Mouse (Mus musculus): ENCODE data around the gene Pparg. TPM values are rescaled to one million over a fixed set of nuclear protein-coding genes. Genes with fewer than 3 reads are reported as not detected.
A peak's percentile ranks its signal among the peaks of the same experiment; 100 is the strongest.

Gene Pparg
- total RNA-seq, 2 experiments from 2014 or later, result 8.7 to 13.8 TPM

- no peak for DNase-seq (ENCODE audit: low spot score in 2 of 2)
Measured at GRCm38 (mm10) chr6:115452501-115452900, 91.8 kb downstream of the Pparg start.

- DNase-seq (ENCODE audit: low spot score in 2 of 2), result peak in 1 of 2 experiments; percentile 62
Measured at GRCm38 (mm10) chr6:115462743-115463337, 102.1 kb downstream of the Pparg start.

- no peak for DNase-seq (ENCODE audit: low spot score in 2 of 2)
Measured at GRCm38 (mm10) chr6:115463338-115463737, 102.6 kb downstream of the Pparg start.

GRCm38 (mm10) chr6:115464661-115465060, 103.9 kb downstream of the Pparg start:
- DNase-seq (ENCODE audit: low spot score in 2 of 2), result no peak

- DNase-seq (ENCODE audit: low spot score in 2 of 2), result no peak
Measured at GRCm38 (mm10) chr6:115465463-115465862, 104.7 kb downstream of the Pparg start.

GRCm38 (mm10) chr6:115465876-115466275, 105.1 kb downstream of the Pparg start:
- DNase-seq (ENCODE audit: low spot score in 2 of 2), result no peak

- no peak for DNase-seq (ENCODE audit: low spot score in 2 of 2)
Measured at GRCm38 (mm10) chr6:115466601-115467000, 105.8 kb downstream of the Pparg start.

GRCm38 (mm10) chr6:115469666-115470581, 109.2 kb downstream of the Pparg start:
- DNase-seq (ENCODE audit: low spot score in 2 of 2), result no peak

GRCm38 (mm10) chr6:115471956-115472355, 111.2 kb downstream of the Pparg start:
- DNase-seq (ENCODE audit: low spot score in 2 of 2), result no peak

- no peak for DNase-seq (ENCODE audit: low spot score in 2 of 2)
Measured at GRCm38 (mm10) chr6:115477081-115477695, 116.4 kb downstream of the Pparg start.

- no peak for DNase-seq (ENCODE audit: low spot score in 2 of 2)
Measured at GRCm38 (mm10) chr6:115479963-115480321, 119.2 kb downstream of the Pparg start.

GRCm38 (mm10) chr6:115480322-115481017, 119.7 kb downstream of the Pparg start:
- no peak for DNase-seq (ENCODE audit: low spot score in 2 of 2)

- DNase-seq (ENCODE audit: low spot score in 2 of 2), result no peak
Measured at GRCm38 (mm10) chr6:115481018-115481354, 120.2 kb downstream of the Pparg start.

- no peak for DNase-seq (ENCODE audit: low spot score in 2 of 2)
Measured at GRCm38 (mm10) chr6:115481603-115482002, 120.9 kb downstream of the Pparg start.

GRCm38 (mm10) chr6:115485635-115486034, 124.9 kb downstream of the Pparg start:
- no peak for DNase-seq (ENCODE audit: low spot score in 2 of 2)

GRCm38 (mm10) chr6:115489831-115490230, 129.1 kb downstream of the Pparg start:
- DNase-seq (ENCODE audit: low spot score in 2 of 2), result no peak

- DNase-seq (ENCODE audit: low spot score in 2 of 2), result peak in 1 of 2 experiments; percentile 31
Measured at GRCm38 (mm10) chr6:115492952-115493613, 132.3 kb downstream of the Pparg start.

- DNase-seq (ENCODE audit: low spot score in 2 of 2), result no peak
Measured at GRCm38 (mm10) chr6:115493824-115494223, 133.1 kb downstream of the Pparg start.

GRCm38 (mm10) chr6:115499540-115499939, 138.8 kb downstream of the Pparg start:
- DNase-seq (ENCODE audit: low spot score in 2 of 2), result peak; percentile 53 to 77

- no peak for DNase-seq (ENCODE audit: low spot score in 2 of 2)
Measured at GRCm38 (mm10) chr6:115500234-115500633, 139.5 kb downstream of the Pparg start.

- no peak for DNase-seq (ENCODE audit: low spot score in 2 of 2)
Measured at GRCm38 (mm10) chr6:115501131-115501530, 140.4 kb downstream of the Pparg start.

All from gastrocnemius, postnatal 4 days (tissue).